Comparison of ENCODE assay signal across 21 mouse cellular contexts in the genomic region with DNA sequence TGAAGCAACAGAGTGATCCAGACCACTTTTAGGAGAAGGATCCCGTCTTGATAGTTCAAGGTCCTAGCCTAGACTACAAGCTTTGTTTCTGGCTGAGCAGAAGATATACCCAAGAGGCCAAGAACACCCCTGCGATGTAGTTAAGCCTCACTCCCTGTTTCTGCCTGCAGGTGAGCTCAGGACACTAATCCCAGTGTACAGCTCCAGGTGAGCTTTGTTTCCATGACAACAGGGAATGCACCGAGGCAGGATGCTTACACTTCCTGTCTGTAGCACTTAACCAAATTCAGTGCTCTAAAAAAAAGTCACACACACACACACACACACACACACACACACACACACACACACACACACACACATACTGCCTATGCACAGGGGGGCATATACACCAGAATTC.
"Had no signal": no experiment of that assay in that cellular context is flagged by ENCODE, and none has a peak within 500 bp of the region (broad histone marks: within the 10 kb centered on the region; RNA-seq: fewer than 3 reads in every experiment).

No protein-coding gene starts in this region.

- H3K9ac ChIP-seq: heart, embryonic 12.5 days; hindbrain, embryonic 14.5 days; intestine, embryonic 15.5 days; limb, embryonic 13.5 days; limb, embryonic 15.5 days had no signal

- H3K4me3 ChIP-seq: gastrocnemius, adult 2 months; heart, embryonic 10.5 days; heart, embryonic 12.5 days; hindbrain, embryonic 10.5 days; intestine, embryonic 15.5 days; layer of hippocampus, adult 2 months; left cerebral cortex, adult 2 months; limb, embryonic 13.5 days; limb, embryonic 15.5 days had no signal

- H3K27me3 ChIP-seq: heart, embryonic 12.5 days; intestine, embryonic 15.5 days; limb, embryonic 15.5 days had no signal

- ATAC-seq: hindbrain, embryonic 16.5 days; inflammation-experienced regulatory T-cells, adult 6 months; intestine, embryonic 15.5 days; intestine, postnatal 0 days had no signal

- H3K4me1 ChIP-seq: intestine, embryonic 15.5 days; limb, embryonic 13.5 days; limb, embryonic 15.5 days had no signal

- H3K4me2 ChIP-seq: heart, embryonic 12.5 days; hindbrain, embryonic 14.5 days; intestine, embryonic 15.5 days; limb, embryonic 13.5 days; limb, embryonic 15.5 days had no signal

- H3K9me3 ChIP-seq: heart, embryonic 10.5 days; intestine, embryonic 15.5 days; limb, embryonic 13.5 days; limb, embryonic 15.5 days had no signal

- H3K27ac ChIP-seq: gastrocnemius, adult 2 months; heart, embryonic 10.5 days; hindbrain, embryonic 14.5 days; intestine, embryonic 15.5 days; layer of hippocampus, adult 2 months; left cerebral cortex, adult 2 months; limb, embryonic 13.5 days; limb, embryonic 15.5 days had no signal

- H3K36me3 ChIP-seq: heart, embryonic 10.5 days; heart, embryonic 12.5 days; hindbrain, embryonic 10.5 days; intestine, embryonic 15.5 days; limb, embryonic 13.5 days; limb, embryonic 15.5 days had no signal

- DNase-seq: gastrocnemius, adult 2 months; gastrocnemius, postnatal 10 days; gastrocnemius, postnatal 25 days; kidney, adult 18-20 months; kidney, adult 8-10 months; kidney, postnatal 10 days; kidney, postnatal 25 days; kidney, postnatal 4 days; left cerebral cortex, postnatal 4 days had no signal
